Comparison of ENCODE assay signal across 8 mouse cellular contexts in genomic region chr15:91477766-91478165, GRCm38 (mm10).
DNase-seq lines count a peak whose midpoint lies in the region; ATAC-seq and TF ChIP-seq lines count a peak whose summit lies in the region.

No protein-coding gene starts in this region.

- no peak for ATAC-seq in heart, embryonic 11.5 days (replicated peaks; ENCODE audit: insufficient number of reproducible peaks, low FRiP score, low TSS enrichment)
- ATAC-seq in forebrain, embryonic 13.5 days: peak; percentile 48; the same call in 1 of the 2 replicates

- H3K27me3 ChIP-seq in heart, adult 2 months (ENCODE audit: control insufficient read depth, insufficient read depth, low read length): no peaks in the 10 kb centered on the region
- H3K27me3 ChIP-seq in heart, embryonic 11.5 days (ENCODE audit: control insufficient read depth, insufficient read depth, low read length): no peaks in the 10 kb centered on the region
- no peaks in the 10 kb centered on the region for H3K27me3 ChIP-seq in forebrain, embryonic 13.5 days

- no peaks in the 10 kb centered on the region for H3K79me2 ChIP-seq in heart, adult 2 months (replicated peaks; ENCODE audit: control insufficient read depth, insufficient read depth, low read length)

- peak; percentile 5 to 17 for DNase-seq in heart, adult 2 months
- peak; percentile 55 for DNase-seq in 416B (ENCODE audit: low read depth)
- DNase-seq in brain, adult 2 months (ENCODE audit: low read depth, low spot score): peak; percentile 87
- peak; percentile 52 to 76 for DNase-seq in kidney, postnatal 36 days
- DNase-seq in mesoderm, embryonic 11.5 days (ENCODE audit: low read depth, low spot score): peak; percentile 74
- DNase-seq in thymus, postnatal 0 days (ENCODE audit: low spot score): peak; percentile 25

- H3K36me3 ChIP-seq in heart, adult 2 months (ENCODE audit: control insufficient read depth, insufficient read depth, low read length): no peaks in the 10 kb centered on the region
- H3K36me3 ChIP-seq in heart, embryonic 11.5 days (ENCODE audit: control insufficient read depth, insufficient read depth, low read length): no peaks in the 10 kb centered on the region
- H3K36me3 ChIP-seq in forebrain, embryonic 13.5 days (ENCODE audit: poor library complexity, severe bottlenecking): no peaks in the 10 kb centered on the region

- no peak for TF ChIP-seq EP300 in heart, adult 2 months (IDR thresholded peaks at IDR 0.05; ENCODE audit: insufficient read depth, low read depth, low read length)

- peak; percentile 73 for TF ChIP-seq CTCF in heart, adult 2 months (IDR thresholded peaks at IDR 0.05)

- H3K4me1 ChIP-seq in heart, adult 2 months (ENCODE audit: control insufficient read depth, insufficient read depth, low read length): no peaks in the 10 kb centered on the region
- no peaks in the 10 kb centered on the region for H3K4me1 ChIP-seq in heart, embryonic 11.5 days (ENCODE audit: control insufficient read depth, insufficient read depth, low read length)
- 0 out of 2 replicates have a peak, but pooled peaks cover 3% of the 10 kb centered on the region for H3K4me1 ChIP-seq in forebrain, embryonic 13.5 days

- no peak overlapping the region for H3K4me3 ChIP-seq in heart, adult 2 months
- no peak overlapping the region for H3K4me3 ChIP-seq in heart, embryonic 11.5 days (ENCODE audit: low read depth, low read length)
- H3K4me3 ChIP-seq in forebrain, embryonic 13.5 days: no peak overlapping the region

- no peak for TF ChIP-seq POLR2A in heart, adult 2 months (IDR thresholded peaks at IDR 0.05; ENCODE audit: insufficient read depth, low read depth, low read length)

- H3K4me2 ChIP-seq in heart, embryonic 11.5 days: no peak overlapping the region
- H3K4me2 ChIP-seq in forebrain, embryonic 13.5 days: no peak overlapping the region

- intact Hi-C loops in heart, adult 2 months (cut with DNase I): loop anchor here (1.0 to 10.0 kb wide), 2 partner anchors 97 to 277 kb away; no protein-coding TSS in a partner anchor

- H3K9me3 ChIP-seq in heart, embryonic 11.5 days (replicated peaks; ENCODE audit: control insufficient read depth, low read length): no peaks in the 10 kb centered on the region; the same call in 1 of the 2 replicates
- H3K9me3 ChIP-seq in forebrain, embryonic 13.5 days (replicated peaks): peaks cover 9% of the 10 kb centered on the region

- WGBS in heart, adult 2 months: 30% methylated on average over 5 of the region's 5 CpGs
- 33% methylated on average over 5 of the region's 5 CpGs for WGBS in heart, embryonic 11.5 days (ENCODE audit: insufficient replicate concordance)
- WGBS in forebrain, embryonic 13.5 days: 31% methylated on average over 5 of the region's 5 CpGs

- H3K27ac ChIP-seq in heart, adult 2 months: no peak overlapping the region
- no peak overlapping the region for H3K27ac ChIP-seq in heart, embryonic 11.5 days (ENCODE audit: low read depth, low read length)
- H3K27ac ChIP-seq in forebrain, embryonic 13.5 days: no peak overlapping the region

- no peak overlapping the region for H3K9ac ChIP-seq in heart, adult 2 months (ENCODE audit: low read depth, low read length)
- H3K9ac ChIP-seq in heart, embryonic 11.5 days (ENCODE audit: low read depth, low read length): no peak overlapping the region
- H3K9ac ChIP-seq in forebrain, embryonic 13.5 days: no peak overlapping the region

Comparison
In these comparisons a context has a peak if more than half of its experiments do, and no peak if none do; other contexts are left out.
1. DNase-seq: peak in every context shown above with its lines; median percentile 87 in brain, adult 2 months; 74 in mesoderm, embryonic 11.5 days; 64 in kidney, postnatal 36 days; 55 in 416B; 25 in thymus, postnatal 0 days; 11 in heart, adult 2 months.